Mouse (Mus musculus) adipocyte (in vitro differentiated cells): ENCODE measurements around the gene Ubtd1.

Source experiments
- DNase-seq: peaks from one replicate; pipeline ENCODE4 v3.0.0-alpha.2; 2016; ENCODE audit warnings: low spot score

Gene Ubtd1

GRCm38 (mm10) chr19:41994023-41994422 is 12.5 kb downstream of the Ubtd1 start:
- no peak for DNase-seq

- no peak for DNase-seq
Observed at GRCm38 (mm10) chr19:41995483-41995882, 13.9 kb downstream of the Ubtd1 start.

GRCm38 (mm10) chr19:41997090-41997489 is 15.5 kb downstream of the Ubtd1 start:
- no peak for DNase-seq

GRCm38 (mm10) chr19:41998770-41999548 is 17.4 kb downstream of the Ubtd1 start:
- DNase-seq: peak; percentile 42

- DNase-seq: no peak
Observed at GRCm38 (mm10) chr19:41999688-42000283, 18.2 kb downstream of the Ubtd1 start.

- DNase-seq: no peak
Observed at GRCm38 (mm10) chr19:42000446-42000958, 18.9 kb downstream of the Ubtd1 start.

- DNase-seq: no peak
Observed at GRCm38 (mm10) chr19:42001253-42001980, 19.9 kb downstream of the Ubtd1 start.

GRCm38 (mm10) chr19:42004258-42004657 is 22.7 kb downstream of the Ubtd1 start:
- DNase-seq: no peak

- no peak for DNase-seq
Observed at GRCm38 (mm10) chr19:42005616-42006015, 24.1 kb downstream of the Ubtd1 start.

GRCm38 (mm10) chr19:42006568-42006967 is 25.0 kb downstream of the Ubtd1 start:
- no peak for DNase-seq

GRCm38 (mm10) chr19:42008586-42008985 is 27.0 kb downstream of the Ubtd1 start:
- DNase-seq: peak; percentile 30

GRCm38 (mm10) chr19:42009067-42009466 is 27.5 kb downstream of the Ubtd1 start:
- no peak for DNase-seq

GRCm38 (mm10) chr19:42010436-42010835 is 28.9 kb downstream of the Ubtd1 start:
- DNase-seq: no peak

GRCm38 (mm10) chr19:42011123-42011522 is 29.6 kb downstream of the Ubtd1 start:
- DNase-seq: no peak

- no peak for DNase-seq
Observed at GRCm38 (mm10) chr19:42014231-42014825, 32.8 kb downstream of the Ubtd1 start.

GRCm38 (mm10) chr19:42015001-42015400 is 33.4 kb downstream of the Ubtd1 start:
- no peak for DNase-seq

GRCm38 (mm10) chr19:42016251-42016650 is 34.7 kb downstream of the Ubtd1 start:
- DNase-seq: peak; percentile 42

GRCm38 (mm10) chr19:42016840-42017239 is 35.3 kb downstream of the Ubtd1 start:
- no peak for DNase-seq

GRCm38 (mm10) chr19:42017399-42018247 is 36.1 kb downstream of the Ubtd1 start:
- peak; percentile 98 for DNase-seq

GRCm38 (mm10) chr19:42019011-42019522 is 37.5 kb downstream of the Ubtd1 start:
- DNase-seq: no peak
